Mouse (Mus musculus) thymus, postnatal 36 days (tissue): Measurements from ENCODE around the gene Eif2s3x.
A peak's percentile ranks its signal among the peaks of the same experiment; 100 is the strongest.

Source experiments
- DNase-seq, 2 experiments: peaks; one replicate each; pipeline ENCODE4 v3.0.0; 2022; ENCODE audit warnings: mixed read lengths in 2 of 2

Eif2s3x gene

GRCm38 (mm10) chrX:94212597-94213321 lies at the start of gene Eif2s3x:
Gene Eif2s3x (minus strand): TSS chrX:94212862.
- peak; percentile 78 to 87 for DNase-seq

- no peak for DNase-seq
Observed at GRCm38 (mm10) chrX:94235601-94236000, 22.9 kb upstream of the Eif2s3x start.

- DNase-seq, result peak; percentile 6 to 39
Observed at GRCm38 (mm10) chrX:94235190-94235555, 22.5 kb upstream of the Eif2s3x start.

- peak; percentile 83 to 88 for DNase-seq
Observed at GRCm38 (mm10) chrX:94234532-94235189, 22.0 kb upstream of the Eif2s3x start, which contains the start of gene Klhl15. Gene Klhl15 (plus strand): TSS chrX:94234599.

GRCm38 (mm10) chrX:94233936-94234531 lies 21.4 kb upstream of the Eif2s3x start:
- DNase-seq, result no peak

- peak; percentile 3 to 11 for DNase-seq
Observed at GRCm38 (mm10) chrX:94233432-94233831, 20.8 kb upstream of the Eif2s3x start.

GRCm38 (mm10) chrX:94213384-94213783 lies 722 bp upstream of the Eif2s3x start:
- no peak for DNase-seq

- no peak for DNase-seq
Observed at GRCm38 (mm10) chrX:94212264-94212596, 432 bp downstream of the Eif2s3x start.

- DNase-seq, result peak; percentile 35 to 62
Observed at GRCm38 (mm10) chrX:94197789-94198188, 14.9 kb downstream of the Eif2s3x start.

GRCm38 (mm10) chrX:94193901-94194300 lies 18.8 kb downstream of the Eif2s3x start:
- DNase-seq, result peak; percentile 4 to 31

GRCm38 (mm10) chrX:94185156-94185555 lies 27.5 kb downstream of the Eif2s3x start:
- no peak for DNase-seq

- no peak for DNase-seq
Observed at GRCm38 (mm10) chrX:94183814-94184213, 28.8 kb downstream of the Eif2s3x start.

GRCm38 (mm10) chrX:94177715-94178340 lies 34.8 kb downstream of the Eif2s3x start:
- DNase-seq, result peak; percentile 83 to 95

- no peak for DNase-seq
Observed at GRCm38 (mm10) chrX:94169348-94169747, 43.3 kb downstream of the Eif2s3x start.

- DNase-seq, result no peak
Observed at GRCm38 (mm10) chrX:94152251-94152830, 60.3 kb downstream of the Eif2s3x start.

GRCm38 (mm10) chrX:94150471-94150870 lies 62.2 kb downstream of the Eif2s3x start:
- DNase-seq, result no peak

- DNase-seq, result no peak
Observed at GRCm38 (mm10) chrX:94142004-94142771, 70.5 kb downstream of the Eif2s3x start.

- DNase-seq, result no peak
Observed at GRCm38 (mm10) chrX:94140080-94140479, 72.6 kb downstream of the Eif2s3x start.
